Mouse (Mus musculus): ENCODE measurements around the gene Gm826.

Gm826 gene

DNA sequence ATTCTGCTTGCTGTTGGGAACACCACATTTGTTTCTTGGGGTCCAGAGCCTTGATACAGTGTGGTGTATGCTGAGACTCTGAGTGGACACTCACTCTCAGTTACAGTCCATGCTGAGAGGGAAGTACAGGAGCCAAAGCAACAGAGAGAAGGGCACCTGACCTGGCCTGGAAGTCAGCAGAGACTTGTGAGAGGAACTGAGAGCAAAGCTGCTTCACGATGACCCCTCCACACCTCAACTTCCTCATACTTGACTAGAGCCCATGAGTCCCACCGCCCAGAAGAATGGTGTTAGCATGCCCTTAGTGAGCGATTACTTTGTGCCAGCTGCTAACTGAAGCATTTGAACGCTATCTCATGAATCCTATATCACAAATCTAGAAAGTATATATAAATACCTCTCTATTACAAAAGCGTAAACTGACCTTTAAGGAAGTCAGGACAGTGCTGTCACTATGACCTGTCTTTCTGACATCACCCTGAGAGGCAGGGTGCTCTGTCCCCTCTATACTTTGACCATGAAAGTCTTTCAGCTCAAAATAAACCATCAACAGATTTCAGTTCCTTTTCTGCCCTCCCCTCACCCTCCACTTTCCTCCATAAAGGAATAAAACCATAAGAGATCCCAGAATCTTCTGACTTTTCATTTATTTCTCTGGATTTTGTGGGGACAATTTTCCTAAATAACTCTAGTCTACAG is 57.9 kb downstream of the Gm826 start:
- peak; percentile 6 to 17 for DNase-seq (ENCODE audit: low spot score in 2 of 2)

- peak in 1 of 2 experiments; percentile 8 for DNase-seq (ENCODE audit: low spot score in 2 of 2)
Observed at GRCm38 (mm10) chr2:160267828-160268453, 66.0 kb downstream of the Gm826 start.

- no peak for DNase-seq (ENCODE audit: low spot score in 2 of 2)
Observed at GRCm38 (mm10) chr2:160263861-160264260, 70.1 kb downstream of the Gm826 start.

DNA sequence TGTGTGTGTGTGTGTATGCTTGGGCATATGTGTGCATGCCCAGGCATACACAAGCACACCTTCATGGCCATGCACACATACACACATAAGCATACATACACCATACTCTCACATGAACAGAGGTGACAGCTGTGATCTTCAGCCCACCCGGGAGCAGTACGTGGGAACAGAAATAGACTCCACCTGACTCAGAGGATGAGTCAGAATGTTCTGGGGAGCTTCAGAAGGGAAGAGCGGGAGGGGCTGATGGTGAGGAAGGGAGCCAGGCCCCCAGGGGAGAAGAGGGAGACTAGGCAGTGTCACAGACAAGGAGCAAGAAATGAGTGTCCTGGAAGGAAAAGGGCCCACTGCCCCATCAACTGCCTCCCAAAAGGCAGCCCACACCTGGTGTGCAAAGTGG is 72.4 kb downstream of the Gm826 start:
- DNase-seq (ENCODE audit: low spot score in 2 of 2): no peak

Data from heart, adult 9 months (tissue).